Mouse (Mus musculus): Measurements from ENCODE around the gene Celf1.
"Not testable (repeated sequence)": the region's sequence is repeated elsewhere in the genome, so short reads cannot be mapped to it uniquely, and the experiment has no call there.

Celf1 gene

GRCm38 (mm10) chr2:90940233-90941229 is at the start of gene Celf1:
TSS of gene Celf1 (plus strand) at chr2:90940382.
- no peak for DNase-seq (ENCODE audit: low read depth)

GRCm38 (mm10) chr2:90893673-90894298 is 46.4 kb upstream of the Celf1 start:
- no peak for DNase-seq (ENCODE audit: low read depth)

- not testable (repeated sequence) for DNase-seq (ENCODE audit: low read depth)
These were observed 45.9 kb upstream of the Celf1 start for GRCm38 (mm10) chr2:90894299-90894677.

- DNase-seq (ENCODE audit: low read depth), result no peak
These were observed 36.8 kb upstream of the Celf1 start for GRCm38 (mm10) chr2:90903398-90903797.

GRCm38 (mm10) chr2:90904076-90904855 is 35.9 kb upstream of the Celf1 start, which contains the start of the genes Kbtbd4 and Ndufs3:
TSS of gene Kbtbd4 (plus strand) at chr2:90904740.
TSS of gene Ndufs3 (minus strand) at chr2:90904827.
- peak; percentile 51 for DNase-seq (ENCODE audit: low read depth)

- no peak for DNase-seq (ENCODE audit: low read depth)
These were observed 35.3 kb upstream of the Celf1 start for GRCm38 (mm10) chr2:90904856-90905224.

- no peak for DNase-seq (ENCODE audit: low read depth)
These were observed 33.5 kb upstream of the Celf1 start for GRCm38 (mm10) chr2:90906721-90907120.

GRCm38 (mm10) chr2:90910861-90911260 is 29.3 kb upstream of the Celf1 start:
- no peak for DNase-seq (ENCODE audit: low read depth)

- DNase-seq (ENCODE audit: low read depth), result no peak
These were observed 28.5 kb upstream of the Celf1 start for GRCm38 (mm10) chr2:90911668-90912067.

- no peak for DNase-seq (ENCODE audit: low read depth)
These were observed 26.5 kb upstream of the Celf1 start for GRCm38 (mm10) chr2:90913671-90914070.

- no peak for DNase-seq (ENCODE audit: low read depth)
These were observed 24.7 kb upstream of the Celf1 start for GRCm38 (mm10) chr2:90915516-90915915.

GRCm38 (mm10) chr2:90916560-90917232 is 23.5 kb upstream of the Celf1 start:
- no peak for DNase-seq (ENCODE audit: low read depth)

- no peak for DNase-seq (ENCODE audit: low read depth)
These were observed 22.8 kb upstream of the Celf1 start for GRCm38 (mm10) chr2:90917233-90917998.

GRCm38 (mm10) chr2:90917999-90918698 is 22.0 kb upstream of the Celf1 start:
- DNase-seq (ENCODE audit: low read depth), result no peak

GRCm38 (mm10) chr2:90921178-90921577 is 19.0 kb upstream of the Celf1 start:
- DNase-seq (ENCODE audit: low read depth), result no peak

- no peak for DNase-seq (ENCODE audit: low read depth)
These were observed 17.5 kb upstream of the Celf1 start for GRCm38 (mm10) chr2:90922636-90923035.

GRCm38 (mm10) chr2:90928566-90928965 is 11.6 kb upstream of the Celf1 start:
- DNase-seq (ENCODE audit: low read depth), result no peak

GRCm38 (mm10) chr2:90931829-90932228 is 8.4 kb upstream of the Celf1 start:
- no peak for DNase-seq (ENCODE audit: low read depth)

- DNase-seq (ENCODE audit: low read depth), result no peak
These were observed 7.9 kb upstream of the Celf1 start for GRCm38 (mm10) chr2:90932273-90932672.

GRCm38 (mm10) chr2:90938362-90938761 is 1.8 kb upstream of the Celf1 start:
- no peak for DNase-seq (ENCODE audit: low read depth)

Measured in fibroblast of lung, adult 2 months (primary cell).